Comparison of ENCODE assay signal across 9 mouse cellular contexts in genomic region chr5:99927951-99928350, GRCm38 (mm10). TPM values are rescaled to one million over a fixed set of nuclear protein-coding genes. Genes with fewer than 3 reads are reported as not detected.
DNase-seq lines count a peak whose midpoint lies in the region; ATAC-seq lines count a peak whose summit lies in the region.
"Had no signal": no experiment of that assay in that cellular context is flagged by ENCODE, and none has a peak within 500 bp of the region (broad histone marks: within the 10 kb centered on the region; RNA-seq: fewer than 3 reads in every experiment).

No protein-coding gene starts in this region.

- 55% methylated on average over 4 of the region's 4 CpGs for WGBS in midbrain, embryonic 10.5 days
- 44% methylated on average over 4 of the region's 4 CpGs for WGBS in midbrain, embryonic 16.5 days

- H3K9ac ChIP-seq in midbrain, embryonic 16.5 days (ENCODE audit: low read depth, low read length): no peak overlapping the region
- H3K9ac ChIP-seq: hindbrain, embryonic 15.5 days had no signal

- no peaks in the 10 kb centered on the region for H3K4me1 ChIP-seq in midbrain, embryonic 10.5 days
- no peaks in the 10 kb centered on the region for H3K4me1 ChIP-seq in midbrain, embryonic 16.5 days (ENCODE audit: control insufficient read depth, insufficient read depth, low read length)
- H3K4me1 ChIP-seq: hindbrain, embryonic 15.5 days had no signal

- no peak overlapping the region for H3K4me2 ChIP-seq in midbrain, embryonic 16.5 days (ENCODE audit: low read length)
- H3K4me2 ChIP-seq: hindbrain, embryonic 15.5 days had no signal

- no peak overlapping the region for H3K4me3 ChIP-seq in midbrain, embryonic 10.5 days
- no peak overlapping the region for H3K4me3 ChIP-seq in midbrain, embryonic 16.5 days (ENCODE audit: low read depth, low read length)
- H3K4me3 ChIP-seq: hindbrain, embryonic 15.5 days had no signal

- DNase-seq in adrenal gland, adult (ENCODE audit: inconsistent age in 2 of 2, low spot score in 1 of 2): peak; percentile 47 to 84
- DNase-seq in adrenal gland, postnatal 4 days (ENCODE audit: low spot score in 2 of 2): no peak
- peak; percentile 39 for DNase-seq in midbrain, embryonic 10.5 days (ENCODE audit: low spot score)
- peak; percentile 44 for DNase-seq in c-Kit-positive CD71-positive TER-119-negative erythroid progenitor cells, embryonic 14.5 days (ENCODE audit: low read depth)
- peak; percentile 15 for DNase-seq in yolk sac, embryonic 10.5 days (ENCODE audit: low spot score)

- no peak overlapping the region for H3K27ac ChIP-seq in midbrain, embryonic 10.5 days (replicated peaks)
- no peak overlapping the region for H3K27ac ChIP-seq in midbrain, embryonic 16.5 days (ENCODE audit: low read length)
- H3K27ac ChIP-seq: hindbrain, embryonic 15.5 days had no signal

- no peaks in the 10 kb centered on the region for H3K36me3 ChIP-seq in midbrain, embryonic 10.5 days
- H3K36me3 ChIP-seq in midbrain, embryonic 16.5 days (ENCODE audit: control insufficient read depth, insufficient read depth, low read length): no peaks in the 10 kb centered on the region
- H3K36me3 ChIP-seq: hindbrain, embryonic 15.5 days had no signal

- H3K9me3 ChIP-seq in midbrain, embryonic 10.5 days (replicated peaks): no peaks in the 10 kb centered on the region
- H3K9me3 ChIP-seq in midbrain, embryonic 16.5 days (replicated peaks; ENCODE audit: control insufficient read depth, low read length, poor library complexity, severe bottlenecking): no peaks in the 10 kb centered on the region
- H3K9me3 ChIP-seq: hindbrain, embryonic 15.5 days had no signal

- no peaks in the 10 kb centered on the region for H3K27me3 ChIP-seq in midbrain, embryonic 10.5 days (ENCODE audit: low read depth, poor library complexity, severe bottlenecking)
- no peaks in the 10 kb centered on the region for H3K27me3 ChIP-seq in midbrain, embryonic 16.5 days (ENCODE audit: control insufficient read depth, insufficient read depth, low read depth, low read length)
- H3K27me3 ChIP-seq: hindbrain, embryonic 15.5 days had no signal

- ATAC-seq in midbrain, embryonic 16.5 days: no peak
- peak; percentile 37 to 64; a peak in 3 of 4 replicates for ATAC-seq in hematopoietic stem cell, adult 5-6 weeks (replicated peaks in 1 of 2; ENCODE audit: insufficient read depth in 1 of 2, low FRiP score in 2 of 2, low TSS enrichment in 1 of 2, low read depth in 1 of 2, poor library complexity in 2 of 2, severe bottlenecking in 2 of 2)
- ATAC-seq in megakaryocyte-erythroid progenitor cell, adult 5-6 weeks (replicated peaks; ENCODE audit: low FRiP score, low TSS enrichment, poor library complexity, severe bottlenecking): peak; percentile 90

RNA-seq across cellular contexts. Expression of gene Vamp9, which starts 21.9 kb away (rescaled TPM):
- total RNA-seq in adrenal gland, postnatal 4 days (2021): 1 to 10 TPM in 1 of 2 experiments, under 1 TPM in 1; 0.59 to 1.4 TPM
- 0.33 and 0.37 TPM in 2 replicates for polyA plus RNA-seq in midbrain, embryonic 10.5 days (2016; fragmentation: Nextera tagmentation; extraction: Ambion mirVana)
- polyA plus RNA-seq in midbrain, embryonic 16.5 days (2015; fragmentation: Nextera tagmentation; extraction: Ambion mirVana): 0.34 and 1.0 TPM in 2 replicates
- total RNA-seq in hematopoietic stem cell, adult 5-6 weeks (2017): not detected in 2 replicates
- not detected in 2 replicates for total RNA-seq in megakaryocyte-erythroid progenitor cell, adult 5-6 weeks (2014; fragmentation: Nextera tagmentation)
- not detected in 2 replicates for total RNA-seq in megakaryocyte-erythroid progenitor cell, adult 5-6 weeks (2017)

RNA-seq across cellular contexts. Expression of gene Hnrnpd, which starts 50.8 kb away (rescaled TPM):
- 100 to 1,000 TPM; 340 to 341 TPM for total RNA-seq in adrenal gland, postnatal 4 days (2021)
- 207 and 256 TPM in 2 replicates for polyA plus RNA-seq in midbrain, embryonic 10.5 days (2016; fragmentation: Nextera tagmentation; extraction: Ambion mirVana)
- polyA plus RNA-seq in midbrain, embryonic 16.5 days (2015; fragmentation: Nextera tagmentation; extraction: Ambion mirVana): 96.2 and 121 TPM in 2 replicates
- 109 and 121 TPM in 2 replicates for total RNA-seq in hematopoietic stem cell, adult 5-6 weeks (2017)
- 420 and 448 TPM in 2 replicates for total RNA-seq in megakaryocyte-erythroid progenitor cell, adult 5-6 weeks (2014; fragmentation: Nextera tagmentation)
- total RNA-seq in megakaryocyte-erythroid progenitor cell, adult 5-6 weeks (2017): 177 and 197 TPM in 2 replicates

RNA-seq across cellular contexts. Expression of gene 4930524J08Rik, which starts 50.9 kb away (rescaled TPM):
- total RNA-seq in adrenal gland, postnatal 4 days (2021): 1 to 10 TPM; 4.1 to 6.4 TPM
- 1.8 and 2.4 TPM in 2 replicates for polyA plus RNA-seq in midbrain, embryonic 10.5 days (2016; fragmentation: Nextera tagmentation; extraction: Ambion mirVana)
- 2.2 and 2.5 TPM in 2 replicates for polyA plus RNA-seq in midbrain, embryonic 16.5 days (2015; fragmentation: Nextera tagmentation; extraction: Ambion mirVana)
- 2.6 TPM in 1 of 2 replicates, not detected in the other for total RNA-seq in hematopoietic stem cell, adult 5-6 weeks (2017)
- 2.8 TPM in 1 of 2 replicates, not detected in the other for total RNA-seq in megakaryocyte-erythroid progenitor cell, adult 5-6 weeks (2014; fragmentation: Nextera tagmentation)
- total RNA-seq in megakaryocyte-erythroid progenitor cell, adult 5-6 weeks (2017): 6.2 TPM in 1 of 2 replicates, not detected in the other

Comparison
In these comparisons a context has a peak if more than half of its experiments do, and no peak if none do; other contexts are left out.
1. DNase-seq: peak in adrenal gland, adult (2 of 2), midbrain, embryonic 10.5 days (single experiment), c-Kit-positive CD71-positive TER-119-negative erythroid progenitor cells, embryonic 14.5 days (single experiment) and yolk sac, embryonic 10.5 days (single experiment); none in adrenal gland, postnatal 4 days (0 of 2).